Mouse (Mus musculus) layer of hippocampus, adult 9-10 months (tissue): ENCODE data around the gene Mfsd14a.
A peak's percentile ranks its signal among the peaks of the same experiment; 100 is the strongest.
"Not testable (repeated sequence)": the region's sequence is repeated elsewhere in the genome, so short reads cannot be mapped to it uniquely, and the experiment has no call there.

Experiments used
- DNase-seq: peaks from one replicate; pipeline ENCODE4 v3.0.0; 2022; ENCODE audit warnings: low spot score

The Mfsd14a gene

GRCm38 (mm10) chr3:116662463-116662863 is at the start of gene Mfsd14a:
TSS of gene Mfsd14a (minus strand) at chr3:116662677.
- DNase-seq, result peak; percentile 87

GRCm38 (mm10) chr3:116711624-116712435 is 49.4 kb upstream of the Mfsd14a start:
- DNase-seq, result peak; percentile 26

- no peak for DNase-seq
These were observed 48.5 kb upstream of the Mfsd14a start for GRCm38 (mm10) chr3:116710941-116711340.

- DNase-seq, result no peak
These were observed 43.2 kb upstream of the Mfsd14a start for GRCm38 (mm10) chr3:116705637-116706204.

- no peak for DNase-seq
These were observed 41.4 kb upstream of the Mfsd14a start for GRCm38 (mm10) chr3:116703835-116704234.

- no peak for DNase-seq
These were observed 40.3 kb upstream of the Mfsd14a start for GRCm38 (mm10) chr3:116702647-116703272.

GRCm38 (mm10) chr3:116701601-116702000 is 39.1 kb upstream of the Mfsd14a start:
- no peak for DNase-seq

GRCm38 (mm10) chr3:116698786-116699185 is 36.3 kb upstream of the Mfsd14a start:
- DNase-seq, result no peak

GRCm38 (mm10) chr3:116695666-116695985 is 33.1 kb upstream of the Mfsd14a start:
- no peak for DNase-seq

GRCm38 (mm10) chr3:116694955-116695665 is 32.6 kb upstream of the Mfsd14a start:
- DNase-seq, result no peak

GRCm38 (mm10) chr3:116694312-116694711 is 31.8 kb upstream of the Mfsd14a start:
- no peak for DNase-seq

GRCm38 (mm10) chr3:116681160-116681559 is 18.7 kb upstream of the Mfsd14a start, which contains the start of gene Gm43191:
TSS of gene Gm43191 (minus strand) at chr3:116681260.
- DNase-seq, result no peak

GRCm38 (mm10) chr3:116664281-116664680 is 1.8 kb upstream of the Mfsd14a start:
- DNase-seq, result not testable (repeated sequence)

- no peak for DNase-seq
These were observed 535 bp downstream of the Mfsd14a start for GRCm38 (mm10) chr3:116661870-116662414.

- DNase-seq, result no peak
These were observed 1.1 kb downstream of the Mfsd14a start for GRCm38 (mm10) chr3:116661288-116661869.

GRCm38 (mm10) chr3:116659856-116660430 is 2.5 kb downstream of the Mfsd14a start:
- no peak for DNase-seq

- no peak for DNase-seq
These were observed 3.4 kb downstream of the Mfsd14a start for GRCm38 (mm10) chr3:116658928-116659565.

GRCm38 (mm10) chr3:116656184-116656965 is 6.1 kb downstream of the Mfsd14a start:
- DNase-seq, result no peak

- DNase-seq, result not testable (repeated sequence)
These were observed 8.4 kb downstream of the Mfsd14a start for GRCm38 (mm10) chr3:116654051-116654450.
